Mouse (Mus musculus): ENCODE measurements around the gene Birc2. TPM values are rescaled to one million over a fixed set of nuclear protein-coding genes. Genes with fewer than 3 reads are reported as not detected.

Gene Birc2
- polyA plus RNA-seq, 1 experiment from 2014 or later = 21.6 TPM

- Histone ChIP-seq H3K9me3 (no peaks in the 10 kb centered on the region), H3K36me3 (peaks cover 78% of the 10 kb centered on the region), H3K4me2 (no peak overlapping the region), H3K4me3 (no peak overlapping the region), H3K27ac (replicated peaks) (no peak overlapping the region), H3K27me3 (replicated peaks) (no peaks in the 10 kb centered on the region), H3K4me1 (peaks cover 19% of the 10 kb centered on the region), H3K9ac (no peak overlapping the region)
- 79% methylated on average over 8 of the region's 8 CpGs for WGBS
- no peak for ATAC-seq (ENCODE audit: extremely low read depth, insufficient number of reproducible peaks, low FRiP score, low TSS enrichment)
These were observed 56.4 kb downstream of the Birc2 start for GRCm38 (mm10) chr9:7780250-7781150.

GRCm38 (mm10) chr9:7779786-7780185 is 57.1 kb downstream of the Birc2 start:
- WGBS = 89% methylated on average over 4 of the region's 4 CpGs
- ATAC-seq (ENCODE audit: extremely low read depth, insufficient number of reproducible peaks, low FRiP score, low TSS enrichment) = no peak
- no peaks in the 10 kb centered on the region for H3K9me3 ChIP-seq
- H3K4me1 ChIP-seq = peaks cover 17% of the 10 kb centered on the region
- no peak overlapping the region for H3K4me2 ChIP-seq
- no peak overlapping the region for H3K27ac ChIP-seq (replicated peaks)
- H3K4me3 ChIP-seq = no peak overlapping the region
- H3K27me3 ChIP-seq (replicated peaks) = no peaks in the 10 kb centered on the region
- peaks cover 73% of the 10 kb centered on the region for H3K36me3 ChIP-seq
- no peak overlapping the region for H3K9ac ChIP-seq

GRCm38 (mm10) chr9:7778771-7779170 is 58.1 kb downstream of the Birc2 start:
- H3K4me1 ChIP-seq = peaks cover 12% of the 10 kb centered on the region
- no peak for ATAC-seq (ENCODE audit: extremely low read depth, insufficient number of reproducible peaks, low FRiP score, low TSS enrichment)
- H3K4me3 ChIP-seq = no peak overlapping the region
- 86% methylated on average over 7 of the region's 7 CpGs for WGBS
- H3K36me3 ChIP-seq = peaks cover 77% of the 10 kb centered on the region
- H3K4me2 ChIP-seq = no peak overlapping the region
- no peak overlapping the region for H3K27ac ChIP-seq (replicated peaks)
- no peaks in the 10 kb centered on the region for H3K27me3 ChIP-seq (replicated peaks)
- H3K9me3 ChIP-seq = no peaks in the 10 kb centered on the region
- no peak overlapping the region for H3K9ac ChIP-seq

DNA sequence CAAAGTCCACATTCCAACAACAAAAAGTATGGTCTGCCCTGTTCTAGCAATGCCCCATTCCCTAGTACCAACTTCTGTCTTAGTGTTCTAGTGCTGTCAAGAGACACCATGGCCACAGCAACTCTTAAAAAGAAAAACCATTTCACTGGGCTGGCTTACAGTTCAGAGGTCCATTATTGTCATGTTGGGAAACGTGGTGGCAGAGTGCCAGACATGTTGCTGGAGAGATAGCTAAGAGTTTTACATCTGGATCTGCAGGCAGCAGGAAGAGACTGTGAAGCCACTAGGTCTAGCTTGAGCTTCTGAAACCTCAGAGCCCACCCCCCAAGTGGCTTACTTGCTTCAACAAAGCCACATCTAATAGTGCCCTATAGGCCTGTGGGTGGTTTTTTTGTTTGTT is 59.2 kb downstream of the Birc2 start:
- ATAC-seq (ENCODE audit: extremely low read depth, insufficient number of reproducible peaks, low FRiP score, low TSS enrichment) = no peak
- Histone ChIP-seq H3K27me3 (replicated peaks) (no peaks in the 10 kb centered on the region), H3K27ac (replicated peaks) (no peak overlapping the region), H3K4me1 (peaks cover 13% of the 10 kb centered on the region), H3K9ac (no peak overlapping the region), H3K36me3 (peaks cover 79% of the 10 kb centered on the region), H3K9me3 (no peaks in the 10 kb centered on the region), H3K4me3 (no peak overlapping the region), H3K4me2 (no peak overlapping the region)
- 41% methylated on average over 1 of the region's 1 CpGs for WGBS

- no peaks in the 10 kb centered on the region for H3K27me3 ChIP-seq (replicated peaks)
- H3K27ac ChIP-seq (replicated peaks) = no peak overlapping the region
- H3K36me3 ChIP-seq = peaks cover 79% of the 10 kb centered on the region
- peaks cover 20% of the 10 kb centered on the region for H3K4me1 ChIP-seq
- H3K4me2 ChIP-seq = no peak overlapping the region
- 98% methylated on average over 1 of the region's 1 CpGs for WGBS
- H3K9me3 ChIP-seq = no peaks in the 10 kb centered on the region
- ATAC-seq (ENCODE audit: extremely low read depth, insufficient number of reproducible peaks, low FRiP score, low TSS enrichment) = no peak
- H3K4me3 ChIP-seq = no peak overlapping the region
- H3K9ac ChIP-seq = no peak overlapping the region
These were observed 59.9 kb downstream of the Birc2 start for GRCm38 (mm10) chr9:7776940-7777339.

DNA sequence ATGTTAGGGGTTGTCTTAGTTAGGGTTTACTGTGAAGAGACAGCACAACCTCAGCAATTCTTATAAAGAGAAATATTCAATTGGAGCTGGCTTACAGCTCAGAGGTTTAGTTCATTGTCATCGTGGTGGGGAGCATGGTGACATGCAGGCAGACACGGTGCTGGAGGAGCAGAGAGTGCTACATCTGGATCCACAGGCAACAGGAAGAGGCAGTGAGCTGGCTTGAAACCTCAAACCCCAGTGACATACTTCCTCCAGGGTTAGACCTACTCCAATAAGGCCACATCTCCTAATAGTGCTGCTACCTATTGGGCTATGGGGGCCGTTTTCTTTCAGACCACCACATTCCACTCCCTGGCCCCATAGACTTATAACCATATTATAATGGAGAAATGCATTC is 60.9 kb downstream of the Birc2 start:
- H3K9ac ChIP-seq = no peak overlapping the region
- no peak overlapping the region for H3K4me2 ChIP-seq
- peaks cover 73% of the 10 kb centered on the region for H3K36me3 ChIP-seq
- H3K4me3 ChIP-seq = no peak overlapping the region
- no peak for ATAC-seq (ENCODE audit: extremely low read depth, insufficient number of reproducible peaks, low FRiP score, low TSS enrichment)
- H3K27me3 ChIP-seq (replicated peaks) = no peaks in the 10 kb centered on the region
- H3K27ac ChIP-seq (replicated peaks) = no peak overlapping the region
- H3K4me1 ChIP-seq = peaks cover 24% of the 10 kb centered on the region
- H3K9me3 ChIP-seq = no peaks in the 10 kb centered on the region
- 85% methylated on average over 3 of the region's 3 CpGs for WGBS

DNA sequence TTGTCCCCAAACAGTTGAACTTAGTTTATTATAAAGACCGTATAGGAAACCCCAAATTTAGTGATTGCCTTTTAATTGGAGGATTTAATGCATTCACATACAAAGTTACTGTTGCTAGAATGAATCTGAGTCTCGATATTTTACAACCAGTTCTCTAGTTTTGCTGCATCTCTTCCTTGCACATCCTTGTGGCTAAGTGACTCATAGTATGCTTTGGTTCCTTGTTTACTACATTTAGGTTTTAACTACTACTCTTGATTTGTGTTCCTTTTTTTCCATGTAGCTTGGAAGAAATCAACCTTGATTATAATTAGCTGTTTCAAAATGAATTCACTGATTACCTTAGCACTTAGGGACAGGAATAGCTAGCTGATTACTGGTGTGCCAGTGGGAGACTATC is 61.9 kb downstream of the Birc2 start:
- Histone ChIP-seq H3K27ac (replicated peaks) (no peak overlapping the region), H3K4me1 (peaks cover 33% of the 10 kb centered on the region), H3K4me3 (no peak overlapping the region), H3K9ac (no peak overlapping the region), H3K27me3 (replicated peaks) (no peaks in the 10 kb centered on the region), H3K36me3 (peaks cover 77% of the 10 kb centered on the region), H3K4me2 (no peak overlapping the region), H3K9me3 (no peaks in the 10 kb centered on the region)
- no peak for ATAC-seq (ENCODE audit: extremely low read depth, insufficient number of reproducible peaks, low FRiP score, low TSS enrichment)
- 85% methylated on average over 2 of the region's 2 CpGs for WGBS

GRCm38 (mm10) chr9:7774538-7774937 is 62.3 kb downstream of the Birc2 start:
- peaks cover 78% of the 10 kb centered on the region for H3K36me3 ChIP-seq
- WGBS = 54% methylated on average over 10 of the region's 10 CpGs

DNA sequence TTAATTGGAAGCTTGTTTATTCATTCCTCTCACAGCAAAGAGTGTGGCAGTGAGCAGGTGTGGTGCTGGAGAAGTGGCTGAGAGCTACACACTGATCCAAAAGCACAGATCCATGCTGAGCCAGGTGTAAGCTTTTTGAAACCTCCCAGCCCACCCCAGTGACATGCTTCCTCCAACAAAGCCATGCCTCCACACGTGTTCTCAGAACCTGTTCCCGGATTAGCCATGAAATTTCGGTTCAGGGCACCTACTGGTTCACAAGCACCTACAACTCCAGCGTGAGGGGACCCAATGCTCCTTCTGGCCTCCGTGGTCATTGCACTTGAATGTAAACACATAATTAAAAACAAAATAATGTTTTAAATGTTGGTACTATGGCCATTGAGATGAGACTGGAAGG is 63.2 kb downstream of the Birc2 start:
- no peaks in the 10 kb centered on the region for H3K9me3 ChIP-seq
- no peaks in the 10 kb centered on the region for H3K27me3 ChIP-seq (replicated peaks)
- 88% methylated on average over 5 of the region's 5 CpGs for WGBS
- no peak overlapping the region for H3K4me2 ChIP-seq
- H3K36me3 ChIP-seq = peaks cover 79% of the 10 kb centered on the region
- H3K4me1 ChIP-seq = peaks cover 46% of the 10 kb centered on the region
- no peak overlapping the region for H3K9ac ChIP-seq
- H3K4me3 ChIP-seq = no peak overlapping the region
- H3K27ac ChIP-seq (replicated peaks) = no peak overlapping the region
- ATAC-seq (ENCODE audit: extremely low read depth, insufficient number of reproducible peaks, low FRiP score, low TSS enrichment) = no peak

More at GRCm38 (mm10) chr9:7774538-7774937, 62.3 kb downstream of the Birc2 start:
- Histone ChIP-seq H3K27ac (replicated peaks) (no peak overlapping the region), H3K9ac (no peak overlapping the region), H3K9me3 (no peaks in the 10 kb centered on the region), H3K27me3 (replicated peaks) (no peaks in the 10 kb centered on the region), H3K4me3 (no peak overlapping the region), H3K4me2 (0 out of 2 replicates have a peak overlapping the region, but pooled peaks have one; percentile 9), H3K4me1 (peaks cover 38% of the 10 kb centered on the region)
- ATAC-seq (ENCODE audit: extremely low read depth, insufficient number of reproducible peaks, low FRiP score, low TSS enrichment) = no peak

GRCm38 (mm10) chr9:7772773-7773454 is 64.0 kb downstream of the Birc2 start:
- Histone ChIP-seq H3K4me2 (no peak overlapping the region), H3K36me3 (peaks cover 76% of the 10 kb centered on the region), H3K4me1 (peaks cover 54% of the 10 kb centered on the region), H3K27ac (replicated peaks) (0 out of 2 replicates have a peak overlapping the region, but pooled peaks have one; percentile 16), H3K9ac (no peak overlapping the region), H3K4me3 (no peak overlapping the region), H3K9me3 (no peaks in the 10 kb centered on the region), H3K27me3 (replicated peaks) (no peaks in the 10 kb centered on the region)
- no peak for ATAC-seq (ENCODE audit: extremely low read depth, insufficient number of reproducible peaks, low FRiP score, low TSS enrichment)
- WGBS = 81% methylated on average over 4 of the region's 4 CpGs

GRCm38 (mm10) chr9:7772361-7772760 is 64.5 kb downstream of the Birc2 start:
- Histone ChIP-seq H3K36me3 (peaks cover 71% of the 10 kb centered on the region), H3K4me2 (no peak overlapping the region), H3K4me1 (peaks cover 59% of the 10 kb centered on the region), H3K9ac (no peak overlapping the region), H3K27ac (replicated peaks) (peak overlapping the region; percentile 16), H3K4me3 (no peak overlapping the region), H3K9me3 (no peaks in the 10 kb centered on the region), H3K27me3 (replicated peaks) (no peaks in the 10 kb centered on the region)
- no peak for ATAC-seq (ENCODE audit: extremely low read depth, insufficient number of reproducible peaks, low FRiP score, low TSS enrichment)
- 93% methylated on average over 2 of the region's 2 CpGs for WGBS
